Mouse (Mus musculus): ENCODE measurements around the gene Moap1. TPM values are rescaled to one million over a fixed set of nuclear protein-coding genes. Genes with fewer than 3 reads are reported as not detected.

Moap1 gene
- 27.3 and 27.4 TPM in 2 replicates for polyA plus RNA-seq (2015; fragmentation: Nextera tagmentation; extraction: Ambion mirVana)

GRCm38 (mm10) chr12:102743589-102744574, at the start of gene Moap1, which contains the start of gene Tmem251:
Gene Moap1 (minus strand): TSS chr12:102743661.
Gene Tmem251 (plus strand): TSS chr12:102743762.
- Histone ChIP-seq H3K9ac (peak within 1 kb of the TSS; percentile 87), H3K36me3 (peaks cover 6% of the 10 kb centered on the region; the same call in 1 of the 2 replicates), H3K4me2 (peak within 1 kb of the TSS; percentile 82), H3K9me3 (no peaks in the 10 kb centered on the region), H3K4me1 (peaks cover 20% of the 10 kb centered on the region), H3K27me3 (no peaks in the 10 kb centered on the region), H3K4me3 (peak within 1 kb of the TSS; percentile 89), H3K27ac (peak within 1 kb of the TSS; percentile 92)
- under 1% methylated on average over 60 of the region's 63 CpGs for WGBS
- peak; percentile 97 for ATAC-seq (ENCODE audit: borderline replicate concordance, extremely low read depth, low FRiP score, low TSS enrichment)

GRCm38 (mm10) chr12:102787927-102788326, 44.5 kb upstream of the Moap1 start:
- 82% methylated on average over 7 of the region's 7 CpGs for WGBS
- ATAC-seq (ENCODE audit: borderline replicate concordance, extremely low read depth, low FRiP score, low TSS enrichment) = no peak

DNA sequence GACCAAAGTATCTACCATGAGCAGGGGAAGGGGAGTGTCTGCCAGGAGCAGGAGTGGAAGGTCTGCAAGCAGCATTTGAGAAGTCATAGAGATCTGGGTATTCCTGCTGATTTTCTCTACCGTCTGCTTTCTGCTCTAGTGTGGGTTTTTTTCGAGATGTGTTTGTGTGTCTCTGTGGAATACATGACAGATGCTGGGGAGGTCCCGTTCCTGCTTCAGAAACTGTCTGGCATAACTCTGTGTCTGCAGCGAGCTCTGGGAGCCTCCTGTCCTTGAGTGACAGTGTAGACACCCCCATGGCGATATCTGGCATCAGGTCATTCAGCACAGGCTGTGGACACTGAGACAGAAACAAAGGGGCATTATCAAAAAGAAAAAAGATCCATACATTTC, 42.1 kb upstream of the Moap1 start:
- no peak for ATAC-seq (ENCODE audit: borderline replicate concordance, extremely low read depth, low FRiP score, low TSS enrichment)
- no peaks in the 10 kb centered on the region for H3K4me1 ChIP-seq
- H3K27me3 ChIP-seq = no peaks in the 10 kb centered on the region
- H3K4me3 ChIP-seq = no peak overlapping the region
- H3K36me3 ChIP-seq = peaks cover 59% of the 10 kb centered on the region
- no peak overlapping the region for H3K9ac ChIP-seq
- no peaks in the 10 kb centered on the region for H3K9me3 ChIP-seq
- 84% methylated on average over 5 of the region's 5 CpGs for WGBS
- no peak overlapping the region for H3K4me2 ChIP-seq
- no peak overlapping the region for H3K27ac ChIP-seq

More at GRCm38 (mm10) chr12:102787927-102788326, 44.5 kb upstream of the Moap1 start:
- H3K4me3 ChIP-seq = no peak overlapping the region
- peaks cover 76% of the 10 kb centered on the region for H3K36me3 ChIP-seq
- H3K9me3 ChIP-seq = no peaks in the 10 kb centered on the region
- no peak overlapping the region for H3K9ac ChIP-seq
- no peak overlapping the region for H3K27ac ChIP-seq
- no peak overlapping the region for H3K4me2 ChIP-seq
- no peaks in the 10 kb centered on the region for H3K27me3 ChIP-seq
- no peaks in the 10 kb centered on the region for H3K4me1 ChIP-seq

GRCm38 (mm10) chr12:102784899-102785592, 41.6 kb upstream of the Moap1 start:
- no peak overlapping the region for H3K9ac ChIP-seq
- no peak for ATAC-seq (ENCODE audit: borderline replicate concordance, extremely low read depth, low FRiP score, low TSS enrichment)
- H3K36me3 ChIP-seq = peaks cover 54% of the 10 kb centered on the region
- no peak overlapping the region for H3K4me3 ChIP-seq
- H3K4me2 ChIP-seq = no peak overlapping the region
- no peaks in the 10 kb centered on the region for H3K27me3 ChIP-seq
- H3K9me3 ChIP-seq = no peaks in the 10 kb centered on the region
- no peaks in the 10 kb centered on the region for H3K4me1 ChIP-seq
- H3K27ac ChIP-seq = no peak overlapping the region
- 89% methylated on average over 19 of the region's 19 CpGs for WGBS

DNA sequence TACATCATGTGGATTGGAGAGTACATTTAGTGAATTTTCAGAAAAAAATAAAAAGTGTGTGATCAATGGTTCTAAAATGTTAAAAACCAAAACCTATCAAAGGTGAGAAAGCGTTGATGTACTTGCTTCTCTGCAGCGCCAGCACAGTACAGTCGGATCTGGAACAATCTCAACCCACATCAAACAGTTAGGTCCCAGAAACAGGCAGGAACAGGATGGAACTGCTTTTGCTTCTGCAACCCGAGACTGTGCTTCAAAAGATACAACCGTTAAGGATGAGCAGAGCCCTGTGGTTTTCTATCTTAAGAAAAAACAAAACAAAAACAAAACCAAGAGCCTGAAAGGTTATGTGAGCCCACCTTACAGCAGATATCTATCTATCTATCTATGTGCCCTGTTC, 39.4 kb upstream of the Moap1 start:
- no peaks in the 10 kb centered on the region for H3K27me3 ChIP-seq
- H3K27ac ChIP-seq = no peak overlapping the region
- no peaks in the 10 kb centered on the region for H3K9me3 ChIP-seq
- H3K36me3 ChIP-seq = peaks cover 42% of the 10 kb centered on the region
- WGBS = 87% methylated on average over 5 of the region's 5 CpGs
- H3K9ac ChIP-seq = no peak overlapping the region
- no peaks in the 10 kb centered on the region for H3K4me1 ChIP-seq
- ATAC-seq (ENCODE audit: borderline replicate concordance, extremely low read depth, low FRiP score, low TSS enrichment) = no peak
- H3K4me2 ChIP-seq = no peak overlapping the region
- H3K4me3 ChIP-seq = no peak overlapping the region

DNA sequence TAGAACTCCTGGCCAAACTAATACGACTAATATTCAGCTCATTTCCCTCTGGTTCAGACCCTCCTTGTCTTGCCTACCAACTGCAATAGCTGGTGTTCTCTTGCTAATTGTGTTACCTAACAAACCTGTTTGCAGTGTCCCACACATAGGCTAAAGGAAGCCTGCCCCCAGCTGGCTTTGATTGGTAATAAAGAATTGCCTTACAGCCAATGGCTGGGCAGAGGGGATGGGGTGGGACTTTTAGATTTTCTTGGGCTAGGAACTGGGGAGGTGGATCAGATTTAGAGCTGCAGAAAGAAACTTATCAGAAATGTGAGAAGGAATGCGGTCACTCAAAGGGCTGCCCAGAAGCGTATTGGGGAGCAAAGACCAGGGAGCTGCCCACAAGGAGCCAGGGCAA, 36.0 kb upstream of the Moap1 start:
- no peak overlapping the region for H3K27ac ChIP-seq

GRCm38 (mm10) chr12:102778151-102778550, 34.7 kb upstream of the Moap1 start:
- Histone ChIP-seq H3K4me3 (no peak overlapping the region), H3K9ac (no peak overlapping the region), H3K27me3 (no peaks in the 10 kb centered on the region), H3K27ac (no peak overlapping the region), H3K36me3 (peaks cover 39% of the 10 kb centered on the region), H3K9me3 (no peaks in the 10 kb centered on the region), H3K4me2 (no peak overlapping the region), H3K4me1 (no peaks in the 10 kb centered on the region)
- no peak for ATAC-seq (ENCODE audit: borderline replicate concordance, extremely low read depth, low FRiP score, low TSS enrichment)
- 83% methylated on average over 5 of the region's 5 CpGs for WGBS

More for the DNA sequence above, 36.0 kb upstream of the Moap1 start:
- no peak overlapping the region for H3K9ac ChIP-seq
- no peaks in the 10 kb centered on the region for H3K27me3 ChIP-seq
- no peak overlapping the region for H3K4me3 ChIP-seq
- no peak overlapping the region for H3K4me2 ChIP-seq
- no peaks in the 10 kb centered on the region for H3K9me3 ChIP-seq
- ATAC-seq (ENCODE audit: borderline replicate concordance, extremely low read depth, low FRiP score, low TSS enrichment) = peak; percentile 79
- peaks cover 39% of the 10 kb centered on the region for H3K36me3 ChIP-seq
- WGBS = 45% methylated on average over 3 of the region's 3 CpGs
- no peaks in the 10 kb centered on the region for H3K4me1 ChIP-seq

- H3K9me3 ChIP-seq = no peaks in the 10 kb centered on the region
- peaks cover 55% of the 10 kb centered on the region for H3K36me3 ChIP-seq
- 89% methylated on average over 14 of the region's 14 CpGs for WGBS
- no peak overlapping the region for H3K27ac ChIP-seq
- H3K4me2 ChIP-seq = no peak overlapping the region
- ATAC-seq (ENCODE audit: borderline replicate concordance, extremely low read depth, low FRiP score, low TSS enrichment) = no peak
- H3K27me3 ChIP-seq = no peaks in the 10 kb centered on the region
- H3K9ac ChIP-seq = no peak overlapping the region
- H3K4me1 ChIP-seq = no peaks in the 10 kb centered on the region
- H3K4me3 ChIP-seq = no peak overlapping the region
Measured at GRCm38 (mm10) chr12:102776035-102776434, 32.6 kb upstream of the Moap1 start.

- Histone ChIP-seq H3K27ac (no peak overlapping the region), H3K36me3 (peaks cover 84% of the 10 kb centered on the region)
- no peak; the same call in 1 of the 2 replicates for ATAC-seq (ENCODE audit: borderline replicate concordance, extremely low read depth, low FRiP score, low TSS enrichment)
Measured at GRCm38 (mm10) chr12:102772676-102773075, 29.2 kb upstream of the Moap1 start.

GRCm38 (mm10) chr12:102771601-102772000, 28.1 kb upstream of the Moap1 start:
- Histone ChIP-seq H3K9me3 (no peaks in the 10 kb centered on the region), H3K4me2 (no peak overlapping the region), H3K9ac (no peak overlapping the region), H3K27ac (no peak overlapping the region), H3K4me1 (no peaks in the 10 kb centered on the region), H3K27me3 (no peaks in the 10 kb centered on the region), H3K36me3 (peaks cover 85% of the 10 kb centered on the region), H3K4me3 (no peak overlapping the region)
- ATAC-seq (ENCODE audit: borderline replicate concordance, extremely low read depth, low FRiP score, low TSS enrichment) = no peak
- WGBS = 95% methylated on average over 8 of the region's 8 CpGs

More at GRCm38 (mm10) chr12:102772676-102773075, 29.2 kb upstream of the Moap1 start:
- Histone ChIP-seq H3K27me3 (no peaks in the 10 kb centered on the region), H3K4me3 (no peak overlapping the region), H3K4me2 (no peak overlapping the region), H3K4me1 (no peaks in the 10 kb centered on the region), H3K9ac (no peak overlapping the region), H3K9me3 (no peaks in the 10 kb centered on the region)
- WGBS = 94% methylated on average over 5 of the region's 5 CpGs

DNA sequence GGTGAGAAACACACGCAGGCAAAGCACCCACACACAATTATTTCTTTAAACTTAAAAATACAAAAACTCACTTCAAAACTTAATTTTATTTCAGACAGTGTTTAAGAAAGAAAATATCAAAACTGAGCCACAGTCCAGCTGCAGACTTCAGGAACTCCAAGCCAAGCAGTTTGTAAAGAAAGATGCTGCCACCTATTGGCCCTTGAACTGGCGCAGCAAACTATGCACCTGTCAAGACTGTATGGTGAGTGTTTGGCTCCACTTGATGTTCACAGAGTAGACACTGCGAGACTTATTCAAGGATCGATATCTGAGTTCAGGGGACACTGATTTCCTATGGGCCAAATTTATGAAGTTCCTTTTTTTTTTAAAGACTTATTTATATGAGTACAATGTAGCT, 25.5 kb upstream of the Moap1 start:
- no peak overlapping the region for H3K4me2 ChIP-seq

GRCm38 (mm10) chr12:102763696-102764095, 20.2 kb upstream of the Moap1 start:
- Histone ChIP-seq H3K4me1 (peaks cover 14% of the 10 kb centered on the region), H3K4me2 (no peak overlapping the region), H3K9me3 (no peaks in the 10 kb centered on the region), H3K9ac (no peak overlapping the region), H3K36me3 (peaks cover 47% of the 10 kb centered on the region), H3K27me3 (no peaks in the 10 kb centered on the region), H3K27ac (no peak overlapping the region), H3K4me3 (no peak overlapping the region)
- no peak for ATAC-seq (ENCODE audit: borderline replicate concordance, extremely low read depth, low FRiP score, low TSS enrichment)

More for the DNA sequence above, 25.5 kb upstream of the Moap1 start:
- no peaks in the 10 kb centered on the region for H3K4me1 ChIP-seq
- H3K27me3 ChIP-seq = no peaks in the 10 kb centered on the region
- no peak overlapping the region for H3K4me3 ChIP-seq
- no peak overlapping the region for H3K27ac ChIP-seq
- no peak for ATAC-seq (ENCODE audit: borderline replicate concordance, extremely low read depth, low FRiP score, low TSS enrichment)
- WGBS = 85% methylated on average over 4 of the region's 4 CpGs
- H3K36me3 ChIP-seq = peaks cover 82% of the 10 kb centered on the region
- no peaks in the 10 kb centered on the region for H3K9me3 ChIP-seq
- H3K9ac ChIP-seq = no peak overlapping the region

Data from lung, embryonic 15.5 days (tissue).